Mouse (Mus musculus): ENCODE data around the gene Psmb11. TPM values are rescaled to one million over a fixed set of nuclear protein-coding genes. Genes with fewer than 3 reads are reported as not detected.

Gene Psmb11
- total RNA-seq (2021), result not detected
- long read RNA-seq, experiment 1, result 0 reads
- long read RNA-seq, experiment 2, result 0 reads

DNA sequence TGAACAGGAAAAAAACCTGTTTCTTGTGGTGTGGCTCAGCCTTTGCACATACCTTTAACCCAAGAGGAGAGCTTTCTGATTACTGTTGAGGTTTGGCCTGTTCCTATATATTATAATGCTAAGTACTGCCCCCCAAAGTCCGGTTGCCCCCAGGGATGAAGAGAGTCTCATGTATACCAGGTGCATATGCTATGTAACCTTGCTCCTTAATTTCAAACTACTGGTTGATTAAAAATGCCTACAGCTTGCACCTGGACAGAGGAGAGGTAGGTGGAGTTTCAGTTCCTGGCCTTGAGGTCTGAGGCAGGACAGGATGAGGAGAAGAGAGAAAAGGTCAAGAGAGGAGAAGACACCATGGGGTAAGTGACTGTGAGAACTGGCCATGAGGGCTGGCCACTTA, at the start of gene Psmb11:
Gene Psmb11, plus strand, starts transcription at position 301 of the 400 bp plus-strand sequence.
- DNase-seq, result no peak

DNA sequence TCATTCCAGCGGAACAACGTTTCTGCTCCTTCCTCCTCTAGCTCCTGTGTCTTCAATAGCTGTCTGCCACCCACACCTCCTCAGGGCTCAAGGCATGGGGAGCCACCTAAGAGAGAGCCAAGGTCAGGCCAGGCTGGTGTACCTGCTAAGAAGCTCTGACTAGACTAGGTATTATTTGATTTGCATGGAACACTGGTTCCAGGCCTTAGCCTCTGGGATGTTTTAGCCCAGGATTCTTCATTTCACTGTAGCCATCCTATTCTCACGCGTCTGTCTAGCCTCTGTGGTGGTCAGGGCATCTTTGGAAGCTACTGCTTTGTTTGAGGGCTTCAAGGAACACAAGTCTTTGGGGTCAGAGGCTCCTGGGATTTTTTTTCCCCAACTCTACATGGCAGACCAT, 49.1 kb upstream of the Psmb11 start:
- no peak for DNase-seq

DNA sequence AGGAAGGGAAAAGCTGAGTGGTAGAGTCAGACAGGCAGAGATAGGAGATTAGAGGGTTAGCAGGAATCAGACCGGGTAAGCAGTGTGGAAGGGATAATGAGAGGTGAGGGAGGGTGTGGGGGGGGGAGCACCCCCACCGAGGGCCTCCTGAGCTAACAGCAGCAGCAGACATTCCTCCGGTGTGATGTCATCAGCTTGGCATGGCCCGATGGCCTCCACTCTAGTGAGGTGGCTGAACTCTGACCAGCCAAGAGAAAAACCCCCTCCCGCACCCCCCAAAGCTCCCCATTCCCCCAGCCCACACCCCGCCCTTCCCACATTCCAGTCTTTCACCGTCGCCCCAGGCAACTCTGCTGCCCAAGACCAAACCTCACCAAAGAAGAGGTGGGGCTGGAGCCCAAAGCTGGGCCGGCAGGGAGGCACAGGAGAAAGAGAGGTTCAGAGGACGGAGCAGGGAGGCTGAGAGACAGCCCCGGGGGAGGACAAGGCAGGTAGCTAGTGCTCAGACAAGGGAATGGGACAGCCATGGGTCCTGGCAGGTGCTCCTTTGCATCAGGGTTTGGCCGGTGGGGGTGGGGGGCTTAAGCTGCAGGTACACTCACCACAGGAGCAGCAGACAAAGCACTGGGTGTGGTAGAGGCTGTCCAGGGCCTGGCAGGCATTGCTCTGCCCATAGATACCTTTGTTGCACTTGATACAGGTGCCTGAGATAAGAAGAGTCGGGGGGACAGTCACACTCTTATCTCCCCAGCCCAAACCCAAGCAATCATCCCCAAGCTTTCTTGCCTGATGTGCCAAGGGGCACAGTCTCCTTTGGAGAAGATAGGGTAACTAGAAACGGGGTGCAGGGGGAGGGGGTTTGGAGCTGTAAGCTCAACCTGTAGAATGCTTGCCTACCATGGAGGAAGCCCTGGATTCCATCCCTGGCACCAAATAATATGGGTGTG, 48.2 kb upstream of the Psmb11 start:
- peak; percentile 74 to 78 for DNase-seq

DNA sequence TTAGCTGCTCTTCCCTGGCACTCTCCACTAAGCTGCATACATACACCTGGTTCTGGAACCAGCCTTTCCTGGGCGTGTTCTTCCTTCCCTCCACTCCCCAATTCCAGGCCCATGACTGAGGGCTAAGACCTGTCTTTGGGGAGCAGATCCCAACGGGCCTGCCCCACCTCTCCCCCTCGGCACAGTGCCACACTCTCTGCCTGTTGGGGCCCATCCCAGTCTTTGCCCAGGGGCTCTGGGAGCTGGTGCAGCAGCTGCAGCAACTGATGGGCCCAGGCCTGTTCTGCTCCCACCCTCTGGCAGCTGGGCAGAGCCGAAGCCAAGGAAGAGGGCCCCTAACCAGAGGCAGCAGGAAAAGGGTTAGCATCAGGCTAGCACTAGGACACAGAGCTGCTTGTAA, 47.0 kb upstream of the Psmb11 start:
- no peak for DNase-seq

DNA sequence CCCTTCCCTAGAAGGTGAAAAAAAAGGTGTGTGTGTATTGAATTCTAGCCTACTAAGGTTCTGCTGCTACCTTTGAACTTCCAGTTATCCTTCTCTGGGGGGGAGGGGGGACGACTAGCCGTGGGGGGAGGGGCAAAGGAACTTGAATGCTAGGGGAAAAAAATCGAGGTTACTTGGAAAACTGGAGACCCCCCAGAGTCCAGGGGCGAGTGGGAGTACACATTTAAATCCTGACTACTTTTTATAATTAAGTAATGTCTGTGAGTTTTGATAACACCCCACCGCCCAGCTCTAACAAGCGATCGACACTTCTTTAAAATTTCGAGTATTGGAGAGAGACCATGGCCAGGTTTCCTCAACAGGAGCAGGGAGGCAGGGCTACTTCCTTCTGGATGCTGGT, 46.2 kb upstream of the Psmb11 start:
- DNase-seq, result no peak

DNA sequence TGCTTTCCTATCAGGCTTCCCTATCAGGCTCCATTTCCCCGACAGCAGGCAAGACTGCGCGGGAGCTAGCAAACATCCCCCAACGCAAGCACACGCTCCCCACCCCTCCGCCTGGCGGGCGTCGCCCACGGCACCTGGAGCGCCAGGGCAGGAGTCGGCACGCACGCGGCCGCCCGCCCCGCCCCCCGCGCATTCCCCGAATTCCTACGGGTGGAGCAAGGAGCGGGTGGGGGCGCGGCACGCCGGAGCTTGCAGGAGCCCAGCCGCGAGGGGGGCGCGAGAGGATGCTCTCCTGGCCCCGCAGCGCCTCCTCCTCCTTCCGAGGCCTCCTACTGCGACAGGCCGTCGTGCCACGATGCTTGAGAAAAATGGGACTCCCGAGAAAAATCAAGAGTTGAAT, 45.6 kb upstream of the Psmb11 start:
- peak; percentile 73 to 88 for DNase-seq

DNA sequence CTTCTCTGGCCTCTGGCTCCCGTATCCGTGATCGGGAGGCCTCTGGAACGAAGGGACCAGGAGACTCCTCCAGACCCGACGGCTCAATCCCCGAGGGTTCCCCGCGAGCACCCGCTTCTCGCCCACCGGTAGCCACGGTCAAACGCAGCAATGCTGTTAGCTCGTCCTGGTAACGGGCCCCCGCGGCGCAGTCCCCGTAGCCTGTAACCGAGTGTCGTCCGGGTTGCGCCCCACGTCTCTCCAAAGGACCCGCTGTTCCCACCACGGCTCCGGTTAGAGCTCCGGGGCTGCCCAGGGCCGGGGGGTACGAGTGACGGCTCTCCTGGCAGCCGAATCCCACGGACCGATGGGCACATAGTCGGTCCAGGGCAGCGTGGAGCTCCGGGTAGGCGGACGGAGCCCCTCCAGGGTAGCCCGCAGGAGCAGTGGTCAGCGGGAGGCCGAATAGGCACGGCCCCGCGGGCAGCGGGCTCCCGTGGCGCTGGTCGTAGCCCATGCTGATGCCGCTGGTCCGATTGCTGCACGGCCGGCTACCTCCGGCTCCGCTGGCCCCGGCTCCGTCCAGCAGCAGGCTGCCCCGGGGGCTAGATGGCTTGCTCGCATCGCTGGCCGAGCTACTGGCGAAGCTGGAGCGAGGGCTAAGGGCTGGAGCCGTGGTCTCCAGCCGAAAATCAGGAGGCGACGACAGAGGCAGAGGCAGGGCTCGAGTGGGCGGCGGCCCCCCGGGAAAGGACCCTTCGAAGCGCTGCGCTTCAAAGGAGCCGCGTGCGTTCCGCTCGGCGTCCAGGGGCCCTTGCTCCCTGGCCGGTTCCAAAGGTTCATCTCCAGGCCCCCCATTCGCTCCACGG, 44.8 kb upstream of the Psmb11 start:
- DNase-seq, result peak; percentile 49 to 69

DNA sequence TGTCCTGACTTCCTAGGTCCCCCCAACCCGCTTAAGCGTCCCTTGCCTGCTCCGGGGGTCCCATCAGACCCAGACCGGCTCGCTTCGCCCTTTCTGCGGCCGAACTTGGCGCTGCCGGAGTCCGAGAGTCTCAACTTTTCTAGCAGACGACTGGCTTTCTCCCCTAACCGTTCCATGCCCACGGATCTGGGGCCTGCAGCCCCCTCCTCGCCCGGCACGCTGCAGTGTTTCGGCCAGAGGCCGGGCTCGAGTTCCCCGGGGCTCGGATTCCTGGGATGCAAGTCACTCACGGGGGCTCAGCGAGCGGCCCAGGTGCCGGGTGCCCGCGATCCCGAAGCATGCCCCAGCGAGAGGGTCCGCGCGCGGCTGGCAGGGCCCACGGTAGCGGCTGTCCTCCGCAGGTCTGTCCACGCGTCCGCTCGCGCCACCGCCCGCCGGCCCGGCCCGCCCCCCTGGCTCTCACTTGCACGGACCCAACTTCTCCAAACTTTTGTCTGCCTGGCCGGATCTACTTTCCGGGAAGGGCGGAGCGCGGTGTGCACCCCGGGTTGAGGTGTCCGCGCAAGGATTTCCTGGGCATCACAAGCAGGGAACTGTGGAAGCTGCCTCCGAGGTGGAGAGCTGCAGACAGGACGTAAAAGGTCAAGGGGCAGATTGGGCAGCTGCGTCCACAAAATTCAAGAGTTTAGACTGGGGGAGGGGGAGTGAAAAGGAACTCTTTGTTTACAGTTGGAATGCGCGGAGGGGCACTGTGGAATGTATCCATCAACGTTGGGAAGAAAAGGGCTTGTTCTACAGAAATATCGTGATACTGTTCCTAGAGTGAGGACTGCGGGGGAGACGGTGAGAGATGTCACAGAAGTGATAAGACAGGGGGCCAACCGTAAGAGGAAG, 43.9 kb upstream of the Psmb11 start, which contains the start of gene Ajuba:
Gene Ajuba, minus strand, starts transcription at position 470 of the 894 bp plus-strand sequence.
- peak; percentile 92 to 96 for DNase-seq

DNA sequence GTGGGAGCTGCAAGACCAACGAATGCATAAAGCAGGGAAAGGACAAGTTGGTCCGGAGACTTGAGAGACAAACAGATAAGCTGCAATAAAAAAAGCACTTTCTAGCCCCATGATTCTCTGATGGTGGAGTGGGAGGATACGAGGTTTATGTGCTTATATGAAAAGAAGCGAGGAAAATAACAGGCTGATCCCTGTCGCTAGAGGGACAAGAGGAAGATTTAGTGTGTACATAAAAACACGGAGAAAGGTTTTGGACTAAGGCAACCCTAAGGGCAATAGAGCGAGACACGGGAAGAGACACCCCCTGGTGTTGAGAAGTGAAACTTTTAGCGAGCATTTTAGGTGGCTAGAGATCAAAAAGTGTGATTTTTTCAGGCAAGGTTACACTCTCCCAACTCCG, 43.2 kb upstream of the Psmb11 start:
- DNase-seq, result peak in 1 of 2 experiments; percentile 55

DNA sequence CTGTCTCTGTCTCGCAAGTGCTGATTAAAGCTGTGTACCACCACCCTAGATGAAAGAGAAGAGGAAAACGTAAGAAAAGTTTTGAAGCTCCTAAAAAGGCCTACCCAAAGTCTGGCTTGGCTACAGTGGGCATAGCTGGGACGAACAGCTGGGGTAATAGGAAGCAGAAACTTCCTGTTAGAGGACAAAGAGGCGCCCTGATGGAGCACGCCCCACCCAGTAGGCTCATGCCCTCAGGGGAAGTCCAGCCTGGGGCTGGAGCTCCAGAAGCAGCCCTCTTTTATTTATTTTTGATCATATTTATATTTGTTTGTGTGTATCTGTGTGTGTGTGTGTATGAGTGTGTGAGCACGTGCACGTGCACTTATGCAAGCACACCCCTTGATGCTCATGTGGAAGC, 41.6 kb upstream of the Psmb11 start:
- no peak for DNase-seq

DNA sequence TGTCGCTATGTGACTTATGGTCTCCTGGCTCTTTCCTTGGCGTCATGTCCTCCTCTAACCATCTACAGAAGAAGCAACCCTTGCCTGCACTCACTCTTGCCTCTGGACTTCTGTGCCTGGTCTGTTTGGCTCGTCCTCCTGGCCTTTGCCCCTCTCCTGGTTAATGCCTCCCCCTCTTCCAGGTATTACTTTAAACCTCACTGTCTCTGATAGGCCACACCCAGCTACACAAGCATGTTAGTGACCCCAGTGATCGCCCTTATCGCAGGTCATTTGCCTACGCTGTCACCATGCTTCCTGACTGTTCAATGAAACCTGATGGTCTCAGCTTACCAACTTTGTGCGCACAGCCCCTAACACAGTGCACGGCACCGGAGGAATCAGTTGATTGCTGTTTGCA, 38.7 kb upstream of the Psmb11 start:
- no peak for DNase-seq

DNA sequence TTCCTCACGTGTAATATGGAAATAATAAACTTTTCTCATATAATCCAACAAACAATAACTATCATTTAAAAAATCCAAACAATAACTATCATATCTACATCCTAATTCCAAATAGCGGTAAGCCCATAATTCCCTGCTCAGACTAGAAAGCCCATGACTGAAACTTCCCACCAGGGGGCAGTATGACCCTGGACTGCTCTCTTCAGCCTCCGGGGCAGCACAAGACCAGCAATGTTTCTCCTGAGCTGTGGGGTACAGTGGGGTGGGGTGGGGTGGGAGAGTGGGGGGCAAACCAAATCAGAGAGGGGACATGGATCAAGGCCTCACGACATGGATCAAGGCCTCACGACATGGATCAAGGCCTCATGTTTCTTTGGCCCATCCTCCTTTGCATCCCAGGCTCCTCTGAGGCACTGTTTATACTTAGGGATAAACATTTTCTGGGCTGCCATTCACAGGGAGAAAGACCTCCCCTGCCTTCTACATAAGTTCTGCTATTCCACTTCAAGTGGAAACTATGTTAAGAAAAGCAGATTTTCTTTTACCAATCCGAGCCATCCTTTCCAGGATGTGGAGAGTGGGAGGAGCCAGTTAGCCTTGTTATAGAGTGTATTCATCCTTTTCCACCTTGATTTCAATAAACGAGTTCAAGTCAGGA, 37.4 kb upstream of the Psmb11 start:
- DNase-seq, result peak; percentile 73 to 82

DNA sequence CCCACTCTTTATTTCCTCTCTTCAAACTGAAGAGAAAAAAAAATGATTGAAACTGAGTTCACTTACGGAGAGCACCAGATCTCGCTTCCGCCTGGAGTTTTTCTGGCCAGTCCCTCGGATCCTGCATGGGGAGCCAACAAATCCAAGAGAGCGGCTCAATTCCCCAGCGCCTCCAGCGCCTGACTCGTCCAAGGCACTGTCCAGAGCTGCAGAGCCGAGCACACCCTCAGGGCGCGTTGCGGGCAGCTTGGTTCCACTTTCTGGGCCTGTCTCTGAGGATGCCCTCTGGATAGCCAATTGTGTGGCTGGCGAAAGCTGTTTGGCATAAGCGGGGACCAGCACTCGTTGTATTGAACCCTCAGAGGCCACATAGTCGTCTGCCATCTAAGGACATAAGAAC, 30.2 kb upstream of the Psmb11 start:
- DNase-seq, result no peak

DNA sequence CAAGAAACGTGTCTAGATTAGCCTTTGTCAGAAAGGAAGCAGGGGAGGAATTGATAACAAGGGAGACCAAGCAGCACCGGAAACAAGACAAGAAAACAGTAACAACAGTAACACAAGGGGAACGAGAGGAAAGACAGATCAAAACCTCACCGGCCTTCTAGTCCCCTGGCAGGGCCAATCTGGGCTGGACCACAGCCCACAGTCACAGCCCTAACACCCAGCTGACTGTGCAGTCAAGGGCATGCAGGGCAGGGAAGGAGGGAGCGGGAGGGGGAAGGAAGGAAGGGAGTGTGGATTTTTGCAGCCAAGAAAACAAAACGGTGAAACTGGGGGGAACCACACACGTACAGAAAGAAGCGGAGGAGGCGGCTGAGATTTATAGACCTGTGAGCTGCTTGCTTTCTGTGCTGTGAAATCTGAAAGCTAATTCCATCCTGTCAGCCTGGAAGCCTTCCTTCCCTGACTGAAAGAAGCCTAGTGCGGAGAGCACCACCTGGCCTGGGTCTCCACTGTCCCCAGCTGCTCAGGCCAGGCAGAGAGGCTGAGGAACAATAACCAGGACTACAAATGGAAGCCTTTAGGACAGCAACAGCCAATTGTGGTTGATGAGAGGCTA, 28.8 kb upstream of the Psmb11 start:
- peak; percentile 73 to 77 for DNase-seq

DNA sequence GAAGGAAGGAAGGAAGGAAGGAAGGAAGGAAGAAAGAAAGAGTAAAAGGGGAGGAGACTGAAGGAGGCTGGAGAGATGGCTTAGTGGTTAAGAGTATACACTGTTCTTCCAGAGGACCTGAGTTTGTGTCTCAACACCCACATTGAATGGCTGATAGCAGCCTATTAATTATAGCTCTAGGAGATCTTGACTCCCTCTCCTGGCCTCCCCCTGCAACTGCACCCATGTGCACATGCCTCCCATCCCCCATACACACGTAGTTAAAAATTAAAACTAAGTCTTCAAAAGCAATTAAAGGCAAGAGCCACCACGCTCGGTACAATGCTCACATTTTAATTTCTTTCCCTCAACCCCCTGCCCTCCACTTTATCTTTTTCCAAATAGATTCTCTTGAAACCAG, 27.2 kb upstream of the Psmb11 start:
- DNase-seq, result no peak

DNA sequence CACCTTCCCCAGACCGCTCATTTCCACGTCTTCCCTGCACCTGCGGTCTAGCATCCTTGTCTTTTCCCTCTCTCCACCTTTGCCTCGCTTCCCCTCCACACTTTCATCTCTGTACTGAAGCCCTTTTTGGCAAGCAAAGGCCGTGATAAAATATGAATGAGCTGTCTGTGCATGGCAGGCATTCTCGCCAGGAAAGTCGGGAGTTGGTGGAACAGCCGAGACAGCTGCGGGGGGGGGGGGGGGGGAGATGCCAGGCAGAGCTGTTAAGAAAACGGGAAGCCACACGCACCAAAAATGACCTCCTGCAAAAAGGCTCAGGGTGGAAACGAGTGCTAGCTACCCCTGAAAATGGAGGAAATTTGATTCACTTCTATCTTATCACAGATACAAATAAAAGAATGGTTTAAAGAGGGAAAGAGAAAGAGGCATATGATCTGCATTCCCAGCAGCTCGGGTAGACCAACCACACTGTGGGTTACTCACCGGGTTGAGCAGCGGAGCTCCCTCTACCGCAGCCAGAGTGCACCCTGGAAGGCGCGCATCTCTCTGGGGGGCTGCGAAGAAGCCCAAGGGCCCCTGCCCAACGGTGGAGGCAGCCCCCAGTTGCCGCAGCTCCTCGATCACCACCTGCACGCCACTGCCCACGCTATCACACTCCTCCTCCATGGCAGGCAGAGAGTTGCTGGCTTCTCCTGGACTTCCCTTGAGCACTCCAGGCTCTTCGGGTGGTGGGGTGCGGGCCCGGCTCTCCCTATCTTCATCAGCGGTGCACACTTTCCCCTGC, 26.4 kb upstream of the Psmb11 start:
- no peak for DNase-seq

DNA sequence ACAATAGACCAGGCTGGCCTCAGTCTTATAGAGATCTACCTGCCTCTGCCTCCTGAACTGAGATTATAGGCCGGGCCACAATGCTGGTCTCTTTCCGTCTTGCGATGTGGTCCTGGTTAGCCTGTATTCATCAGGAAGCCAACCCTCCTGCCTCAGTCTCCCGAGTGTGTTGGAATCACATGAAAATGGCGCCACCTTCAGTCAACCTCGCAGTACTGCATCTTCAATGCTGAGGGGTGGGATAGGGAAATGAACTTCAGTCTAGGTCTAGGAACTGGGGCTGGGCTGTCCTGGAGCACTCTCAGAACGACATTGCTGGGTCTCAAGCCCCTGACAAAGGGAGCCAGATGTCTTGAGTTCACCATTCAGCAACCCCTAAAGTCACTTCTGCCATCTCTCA, 24.1 kb upstream of the Psmb11 start:
- DNase-seq, result no peak

DNA sequence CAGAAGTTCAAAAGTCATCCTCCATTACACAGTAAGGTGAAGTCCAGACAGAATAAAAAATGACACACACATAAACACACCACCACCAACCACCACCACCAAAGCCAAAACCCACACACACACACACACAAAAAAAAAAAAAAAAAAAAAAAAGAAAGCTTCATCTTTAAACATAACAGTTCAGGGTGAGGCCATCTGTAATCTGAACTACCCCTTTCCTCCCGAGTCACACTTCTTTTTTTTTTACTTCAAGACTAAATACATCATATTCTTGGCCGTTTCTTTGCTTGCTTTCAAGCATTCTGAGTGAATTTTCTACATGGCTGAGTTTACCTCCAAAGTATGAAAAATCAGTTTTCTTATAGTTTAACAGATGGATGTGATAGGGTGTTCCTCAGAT, 19.6 kb upstream of the Psmb11 start:
- no peak for DNase-seq

DNA sequence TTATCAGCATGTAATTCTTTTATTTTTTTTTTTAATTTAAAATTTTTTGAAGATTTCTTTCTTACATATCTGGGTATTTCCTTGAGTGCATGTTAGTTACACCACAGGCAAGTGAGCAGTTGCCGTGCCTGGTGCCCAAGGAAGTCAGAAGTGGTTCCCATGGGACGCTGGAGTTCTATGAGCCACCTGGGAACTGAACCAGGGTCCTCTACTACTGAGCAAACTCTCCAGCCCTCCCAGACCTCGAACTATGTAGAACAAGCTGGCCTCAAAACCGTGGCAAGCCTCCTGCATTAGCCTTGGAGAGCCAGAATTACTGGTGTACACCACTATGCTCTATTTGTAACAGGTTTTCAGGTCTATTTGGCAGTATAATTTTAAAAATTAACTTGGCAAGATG, 18.6 kb upstream of the Psmb11 start:
- DNase-seq, result no peak

DNA sequence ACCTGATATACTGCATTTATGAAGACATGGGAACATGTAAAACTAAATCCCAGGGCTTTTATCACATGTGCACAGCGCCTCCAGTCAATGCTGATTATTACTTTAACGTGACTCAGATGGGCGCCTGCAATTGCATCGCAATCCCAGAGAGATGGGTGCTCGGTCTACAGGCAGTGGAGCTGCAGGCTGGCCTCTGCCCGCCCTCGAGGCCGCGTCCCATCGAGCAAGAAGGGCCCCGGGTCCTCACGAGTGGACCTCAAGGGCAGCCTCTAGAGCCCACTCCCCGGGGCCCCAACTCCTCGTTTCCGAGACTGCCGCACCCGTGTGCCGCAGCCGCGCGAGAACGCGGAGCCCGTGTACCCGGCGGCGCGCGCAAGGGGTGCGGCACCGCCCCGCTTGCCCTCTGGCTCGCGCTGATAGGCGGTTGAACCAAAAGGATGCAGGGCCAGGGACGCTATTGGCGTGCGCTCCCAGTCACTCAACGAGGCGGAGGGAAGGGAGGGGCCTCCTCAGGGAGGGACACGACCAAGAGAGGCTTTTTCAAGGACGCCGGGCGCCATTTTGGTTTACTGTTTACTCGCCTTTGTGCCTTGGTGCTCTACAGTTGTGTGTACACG, 18.1 kb upstream of the Psmb11 start:
- peak; percentile 97 to 98 for DNase-seq
